Mouse (Mus musculus) fat pad, adult 2 months (tissue): ENCODE results near the gene Bcl11a.

Source experiments
- DNase-seq: peaks from one replicate; pipeline ENCODE4 v3.0.0-alpha.2; 2011; ENCODE audit warnings: low read depth, low spot score; ENCODE audit errors: extremely low read depth

The Bcl11a gene

DNA sequence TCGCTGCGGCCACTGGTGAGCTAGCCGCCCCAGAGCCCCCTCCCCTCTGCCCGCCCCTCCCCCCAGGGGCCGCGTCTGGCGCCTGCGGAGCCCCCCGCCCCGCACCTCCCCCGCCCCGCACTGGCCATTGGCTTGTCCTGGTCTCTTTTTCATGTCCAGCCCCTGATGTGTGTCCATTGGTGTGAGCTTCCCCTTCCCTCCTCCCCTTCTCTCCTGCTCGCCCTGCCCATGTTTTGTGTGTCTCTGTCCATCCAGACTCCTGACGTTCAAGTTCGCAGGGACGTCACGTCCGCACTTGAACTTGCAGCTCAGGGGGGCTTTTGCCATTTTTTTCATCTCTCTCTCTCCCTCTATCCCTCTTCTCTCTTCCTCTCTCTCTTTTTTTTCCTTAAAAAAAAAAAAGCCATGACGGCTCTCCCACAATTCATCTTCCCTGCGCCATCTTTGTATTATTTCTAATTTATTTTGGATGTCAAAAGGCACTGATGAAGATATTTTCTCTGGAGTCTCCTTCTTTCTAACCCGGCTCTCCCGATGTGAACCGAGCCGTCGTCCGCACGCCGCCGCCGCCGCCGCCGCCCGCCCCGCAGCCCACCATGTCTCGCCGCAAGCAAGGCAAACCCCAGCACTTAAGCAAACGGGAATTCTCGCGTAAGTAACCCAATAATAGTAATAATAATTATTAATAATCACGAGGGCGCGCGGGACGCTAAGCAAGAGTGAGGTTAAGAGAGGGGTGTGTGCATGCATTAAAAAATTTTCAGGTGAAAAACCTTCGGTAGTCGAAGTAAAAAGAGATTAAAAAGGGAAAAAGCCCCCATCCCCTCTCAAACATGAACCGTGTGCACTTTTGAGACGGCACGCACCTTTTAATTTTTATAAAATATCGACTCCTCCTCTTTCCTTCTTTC is at the start of gene Bcl11a:
TSS of gene Bcl11a (plus strand) at position 262 of the 911 bp plus-strand sequence.
- no peak for DNase-seq

DNA sequence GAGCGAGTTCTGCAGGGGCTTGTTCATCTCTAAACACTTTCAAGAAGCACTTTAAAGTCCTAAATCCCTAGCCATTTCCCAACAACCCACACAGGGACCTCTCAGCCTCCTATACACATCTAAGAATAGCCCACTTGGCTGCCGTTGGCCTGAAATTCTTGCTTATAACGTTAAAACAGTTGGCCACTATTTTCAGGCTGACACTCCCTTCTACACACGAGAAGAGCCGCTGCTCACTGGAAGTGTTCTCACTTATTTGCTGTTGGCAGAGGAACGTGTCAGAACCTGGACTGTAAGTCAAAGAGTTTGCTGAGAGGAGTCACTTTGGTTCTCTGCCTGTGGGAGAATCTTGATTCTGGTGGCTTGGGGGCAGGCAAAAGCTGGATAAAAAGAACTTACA is 33.8 kb upstream of the Bcl11a start:
- DNase-seq: no peak

DNA sequence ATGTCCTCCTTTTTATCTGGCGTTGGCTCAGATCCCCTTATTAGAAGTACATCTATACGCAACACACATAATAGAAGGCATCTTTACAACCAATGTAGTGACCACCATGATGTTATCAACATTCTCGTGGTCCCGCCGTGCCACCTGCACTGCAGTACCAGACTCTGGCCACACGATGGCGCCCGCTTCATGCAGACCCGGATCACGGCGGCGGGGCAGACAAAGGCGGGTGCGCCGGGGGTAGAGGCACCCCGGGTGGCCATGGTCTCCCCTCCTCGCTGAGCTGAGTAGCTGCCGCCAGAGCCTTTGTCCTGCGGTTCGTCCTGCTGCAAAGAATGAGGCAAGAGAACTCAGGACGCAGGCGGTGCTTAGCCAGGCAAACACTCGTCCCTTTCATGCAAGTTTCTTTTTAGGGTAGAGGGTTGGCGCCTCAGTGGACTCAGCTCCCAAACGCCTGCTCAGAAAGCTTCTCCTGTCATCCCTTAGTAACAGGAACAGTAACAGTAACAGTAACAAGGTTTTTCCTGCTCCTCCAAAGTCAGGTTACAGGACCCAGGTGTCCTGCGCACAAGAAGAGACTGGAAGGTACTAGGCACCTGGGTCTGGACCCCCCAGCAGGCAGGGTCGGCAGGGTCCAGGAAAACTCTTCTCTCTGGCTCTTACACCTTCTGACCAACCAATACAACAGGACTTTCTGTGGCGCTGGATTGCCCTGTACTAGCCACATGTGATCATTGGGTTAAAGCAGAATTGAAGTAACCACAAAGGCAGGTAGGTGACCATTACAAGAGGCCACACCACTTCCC is 28.4 kb upstream of the Bcl11a start:
- no peak for DNase-seq

DNA sequence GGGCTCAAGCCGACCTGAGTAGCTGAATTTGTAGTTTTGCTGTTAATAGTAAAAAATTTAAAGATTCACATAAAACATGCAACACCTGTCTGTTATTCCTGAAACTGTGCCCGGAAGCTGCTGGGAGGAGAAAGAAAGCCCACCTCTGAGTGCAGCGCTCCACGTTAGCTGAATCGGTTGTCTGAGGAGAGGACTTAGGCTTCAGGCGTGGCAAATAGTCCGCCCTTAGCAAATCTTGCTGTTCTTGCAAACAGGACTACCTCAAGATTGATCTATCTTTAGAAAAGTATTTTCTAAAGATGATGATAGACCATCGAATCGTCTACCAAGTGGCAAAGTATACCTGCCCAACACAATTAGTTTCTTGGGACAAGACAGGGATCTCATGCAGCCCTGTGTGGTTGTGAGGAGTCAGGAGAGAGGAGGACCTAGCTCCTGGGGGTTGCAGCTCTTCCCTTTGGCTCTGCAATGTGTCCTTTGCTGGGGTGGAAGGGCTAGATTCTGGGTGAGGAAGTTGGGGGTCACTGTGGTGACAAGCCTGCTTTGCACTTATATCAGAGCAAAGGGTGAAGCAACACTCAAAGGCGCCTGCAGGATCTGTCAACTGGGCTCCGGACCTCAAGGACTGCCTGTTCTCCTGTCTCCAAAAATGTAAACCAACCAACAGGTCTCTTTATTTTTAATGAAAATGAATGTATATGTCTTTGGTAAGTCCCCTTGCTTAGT is 27.7 kb upstream of the Bcl11a start:
- DNase-seq: no peak

DNA sequence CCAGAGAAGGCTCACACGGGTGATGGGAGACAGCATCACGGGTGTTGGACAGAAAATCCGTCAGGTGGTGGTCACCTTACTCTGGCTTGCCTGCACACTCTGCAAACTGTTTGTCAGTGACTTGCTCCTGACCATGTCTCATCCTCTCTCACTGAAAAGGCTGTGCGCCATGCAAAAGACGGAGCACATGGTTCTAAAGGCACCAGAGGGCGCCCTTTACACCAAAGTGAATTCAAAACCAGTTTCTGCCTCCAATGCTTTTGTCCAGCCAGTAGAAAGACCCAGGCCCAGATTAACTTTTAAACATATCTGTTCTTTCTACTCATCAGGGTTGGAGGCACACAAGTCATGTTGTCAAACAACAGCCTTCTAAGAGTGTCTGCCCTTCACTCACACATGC is 25.0 kb upstream of the Bcl11a start:
- no peak for DNase-seq

DNA sequence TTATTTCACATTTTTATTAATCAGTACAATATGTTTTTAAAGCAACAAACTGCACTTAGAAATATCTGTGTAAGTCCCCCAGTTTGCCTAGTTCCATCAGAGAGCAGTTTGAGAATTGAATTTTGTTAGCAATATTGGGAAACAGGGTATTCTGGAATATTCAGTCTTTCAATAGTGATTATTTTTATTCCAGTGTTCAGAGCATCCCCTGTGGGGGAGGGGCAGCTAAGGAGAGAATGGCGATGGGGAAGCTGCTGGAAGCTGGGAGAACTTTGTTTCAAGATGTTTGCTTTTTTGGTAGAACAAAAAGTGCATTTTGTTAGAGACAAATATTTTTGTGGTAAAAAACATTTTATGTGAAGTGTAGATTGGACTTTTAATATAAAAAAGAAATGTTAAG is 18.7 kb upstream of the Bcl11a start:
- DNase-seq: no peak

DNA sequence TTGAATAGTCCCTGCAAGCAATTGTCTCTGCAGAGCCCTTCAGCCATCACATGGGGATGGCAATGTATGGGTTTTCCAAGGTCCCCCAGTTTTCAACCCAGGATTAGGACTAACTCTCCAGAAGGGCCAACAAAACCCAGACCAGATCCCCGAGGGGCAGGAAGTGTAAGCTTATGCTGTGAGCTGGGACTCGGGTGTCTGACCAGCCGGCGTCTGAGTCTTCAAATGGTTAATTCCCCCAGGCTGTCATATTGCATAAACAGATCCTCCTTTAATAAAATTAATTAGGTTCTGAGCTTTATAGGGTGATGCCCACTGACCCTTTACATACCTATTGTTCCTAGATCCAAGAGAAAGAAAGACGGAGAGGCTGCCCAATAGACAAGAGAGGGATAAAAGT is 17.4 kb upstream of the Bcl11a start:
- DNase-seq: no peak

DNA sequence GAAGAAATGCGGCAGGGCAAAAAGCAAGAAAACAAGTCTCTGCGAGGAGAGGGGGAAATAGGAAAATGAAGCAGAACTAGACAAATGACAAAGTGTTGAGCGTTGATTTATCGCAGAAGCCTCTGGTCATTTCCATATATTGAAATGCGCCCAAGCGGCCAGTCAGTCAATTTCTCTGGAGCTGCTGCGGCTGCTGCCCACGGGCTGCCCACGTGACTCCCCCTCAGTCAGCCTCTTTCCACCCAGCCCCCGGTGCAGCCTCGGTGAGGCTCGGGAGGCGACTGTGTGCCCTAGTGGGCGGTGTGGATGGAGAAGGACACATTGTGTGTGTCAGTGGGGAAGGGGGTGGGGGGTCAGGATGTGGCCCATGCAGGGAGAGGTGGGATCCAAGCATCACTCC is 16.0 kb upstream of the Bcl11a start:
- DNase-seq: no peak

DNA sequence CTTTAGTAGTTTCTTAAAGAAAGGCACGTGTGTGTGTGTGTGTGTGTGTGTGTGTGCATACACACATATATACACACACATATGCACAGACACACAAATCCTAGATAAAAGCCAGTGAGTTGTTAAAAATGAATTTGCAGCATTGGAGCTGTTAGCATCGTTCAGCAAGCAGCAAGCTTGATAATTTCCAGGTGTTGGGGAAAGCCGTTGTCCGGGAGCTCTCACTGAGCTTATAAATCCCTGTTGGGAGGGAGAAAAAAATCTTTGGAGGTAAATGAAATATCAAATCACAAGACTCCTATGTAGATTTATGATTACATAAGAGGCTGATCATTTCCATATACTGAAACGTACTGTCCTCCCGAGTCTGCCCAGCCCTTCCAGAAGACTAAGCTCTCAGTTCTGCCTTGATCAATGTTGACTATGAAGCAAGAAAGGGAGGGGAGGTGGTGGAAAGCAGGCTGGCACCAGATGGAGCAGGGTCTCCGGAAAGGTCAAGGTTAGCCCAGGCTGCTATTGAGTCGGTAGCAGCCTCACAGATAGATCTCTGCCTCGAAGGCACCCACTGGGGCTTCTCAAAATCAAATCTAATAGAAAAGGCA is 15.3 kb upstream of the Bcl11a start:
- DNase-seq: no peak

DNA sequence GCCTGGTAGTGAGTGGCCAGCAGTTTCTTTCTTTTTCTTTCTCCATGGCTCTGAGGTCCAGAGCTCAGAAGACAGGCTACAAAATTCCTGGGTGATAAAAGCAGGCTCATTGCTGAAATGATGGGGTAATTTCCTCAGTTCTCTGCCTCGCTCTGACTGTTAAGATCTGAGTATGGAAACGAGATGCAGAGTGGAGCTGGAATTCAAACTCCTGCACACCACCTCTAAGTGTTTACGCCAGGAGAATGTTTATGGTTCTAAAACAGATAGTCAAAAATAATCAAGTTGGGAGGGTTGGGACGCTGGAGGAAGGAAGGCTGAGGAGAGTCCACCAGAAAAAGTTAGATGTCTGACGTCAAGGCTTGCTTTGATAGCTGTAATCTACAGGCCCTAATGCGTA is 13.6 kb upstream of the Bcl11a start:
- DNase-seq: no peak

DNA sequence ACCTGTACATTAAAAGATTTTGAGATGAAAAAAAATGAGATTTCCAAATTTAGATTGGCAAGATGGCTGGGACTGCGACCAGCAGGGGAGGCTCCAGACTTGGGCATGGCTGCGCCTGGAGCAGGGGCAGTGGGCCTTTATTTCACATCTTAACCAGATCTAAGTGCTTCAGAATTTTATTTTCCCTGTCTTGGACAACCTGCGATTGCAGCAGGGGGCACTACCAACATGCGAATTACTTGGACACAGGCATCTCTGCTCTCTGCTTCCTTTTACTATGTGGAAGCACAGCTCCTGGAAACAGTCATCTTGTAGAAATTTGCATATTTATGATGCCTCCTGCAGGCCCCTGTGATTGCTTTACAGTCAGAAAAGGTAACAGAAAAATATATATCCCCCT is 12.5 kb upstream of the Bcl11a start:
- no peak for DNase-seq

DNA sequence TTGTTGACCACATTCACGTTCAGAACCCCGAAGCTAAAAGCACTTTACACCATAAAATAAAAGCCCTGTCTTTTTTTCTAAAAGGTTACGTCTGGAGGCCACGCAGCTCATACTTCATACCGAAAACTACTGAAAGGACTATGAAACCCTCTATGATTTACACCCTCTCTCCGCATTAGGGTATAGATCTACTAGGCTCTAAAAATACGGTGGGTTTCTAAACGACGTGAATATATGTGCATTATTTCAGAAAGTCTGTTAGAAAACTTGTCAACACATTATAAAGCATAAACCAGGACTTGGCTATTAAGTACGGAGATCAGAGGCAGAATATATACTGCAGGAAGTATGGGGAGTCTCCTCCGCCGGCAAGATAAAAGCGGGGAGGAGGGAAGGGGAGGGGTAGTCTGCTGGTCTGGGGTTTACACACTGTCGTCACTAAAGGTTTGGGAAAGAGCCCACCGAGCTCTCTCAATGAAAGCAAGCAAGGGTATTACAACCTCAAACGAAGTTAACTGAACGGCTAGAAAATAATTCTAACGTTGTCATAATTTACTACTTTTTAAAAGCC is 3.8 kb upstream of the Bcl11a start:
- DNase-seq: no peak

DNA sequence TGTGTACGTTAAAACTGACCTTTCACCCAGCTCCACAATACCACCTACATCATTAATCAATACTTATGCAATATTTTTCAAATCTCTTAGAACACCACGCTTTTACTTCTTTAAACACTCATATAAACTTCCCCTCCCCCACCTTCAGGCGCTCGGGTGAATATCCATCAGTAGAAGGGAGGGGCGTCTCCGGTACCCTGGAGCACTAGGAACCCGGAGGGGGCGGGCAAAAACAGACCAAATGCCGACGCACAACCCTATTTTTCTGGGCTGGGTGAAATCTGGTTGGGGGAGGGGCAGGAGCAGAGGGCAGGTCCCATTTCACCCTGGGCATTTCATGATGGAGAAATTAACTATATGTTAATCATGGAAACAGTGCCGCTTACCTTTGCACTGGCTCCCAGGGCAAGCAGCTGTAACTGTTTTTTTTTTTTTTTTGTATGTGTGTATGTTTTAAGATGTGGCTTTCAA is 3.2 kb upstream of the Bcl11a start, which contains the start of gene A830031A19Rik:
TSS of gene A830031A19Rik (minus strand) at position 421 of the 471 bp plus-strand sequence.
- DNase-seq: no peak

DNA sequence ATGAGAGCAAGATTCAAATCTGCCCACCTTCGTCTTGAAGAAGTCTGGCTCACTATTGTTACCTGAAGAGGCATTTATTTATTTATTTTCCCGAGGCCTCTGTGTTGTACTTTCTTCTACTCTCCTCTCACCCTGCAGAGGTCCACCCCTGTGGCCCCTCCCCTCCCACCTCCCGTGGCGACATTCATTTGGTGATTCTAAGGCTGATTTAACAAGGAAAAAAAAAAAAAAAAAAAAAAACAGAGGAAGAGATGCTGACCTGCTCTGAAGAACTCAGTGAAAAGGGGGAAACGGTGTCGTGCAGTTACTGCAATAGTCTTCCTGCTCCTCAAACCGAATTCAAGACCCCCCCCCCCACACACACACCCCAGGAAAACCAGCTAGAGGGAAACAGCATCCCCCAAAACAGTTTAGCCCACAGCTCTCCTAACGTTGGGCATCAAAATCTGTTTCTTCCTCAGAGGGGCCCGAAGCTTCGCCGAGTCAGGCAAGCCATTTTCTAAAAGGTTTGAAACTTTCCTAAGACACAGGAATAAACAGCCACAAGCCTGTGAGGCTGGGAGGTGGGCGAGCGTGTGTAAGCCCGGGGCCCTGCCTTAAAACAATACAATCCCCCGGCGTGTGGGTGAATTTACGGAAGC is 2.2 kb upstream of the Bcl11a start:
- no peak for DNase-seq

DNA sequence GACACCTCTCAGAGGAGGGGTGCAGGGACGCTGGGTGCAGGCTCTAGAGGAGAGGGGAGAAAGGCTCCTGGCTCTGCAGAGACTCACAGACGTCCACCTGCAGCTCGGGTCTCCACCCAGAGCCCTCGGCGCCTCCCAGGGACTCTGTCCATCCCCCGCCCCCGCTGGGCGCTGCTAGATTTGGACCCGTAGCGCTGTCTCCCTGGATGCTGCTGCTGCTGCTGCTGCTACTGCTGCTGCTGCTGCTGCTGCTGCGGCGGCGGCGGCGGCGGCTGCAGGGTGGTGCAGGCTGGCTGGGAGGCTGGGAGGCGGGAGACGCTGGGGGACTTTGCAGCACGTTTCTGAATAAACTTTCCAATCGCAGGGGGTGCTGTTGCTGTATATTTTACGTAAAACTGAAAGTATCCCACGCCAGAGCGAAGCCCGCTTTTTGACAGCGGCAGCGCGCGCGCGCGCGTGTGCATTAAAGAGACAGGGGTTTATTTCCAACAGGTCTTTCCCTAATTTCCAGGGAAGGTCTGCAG is 1.7 kb upstream of the Bcl11a start:
- no peak for DNase-seq

DNA sequence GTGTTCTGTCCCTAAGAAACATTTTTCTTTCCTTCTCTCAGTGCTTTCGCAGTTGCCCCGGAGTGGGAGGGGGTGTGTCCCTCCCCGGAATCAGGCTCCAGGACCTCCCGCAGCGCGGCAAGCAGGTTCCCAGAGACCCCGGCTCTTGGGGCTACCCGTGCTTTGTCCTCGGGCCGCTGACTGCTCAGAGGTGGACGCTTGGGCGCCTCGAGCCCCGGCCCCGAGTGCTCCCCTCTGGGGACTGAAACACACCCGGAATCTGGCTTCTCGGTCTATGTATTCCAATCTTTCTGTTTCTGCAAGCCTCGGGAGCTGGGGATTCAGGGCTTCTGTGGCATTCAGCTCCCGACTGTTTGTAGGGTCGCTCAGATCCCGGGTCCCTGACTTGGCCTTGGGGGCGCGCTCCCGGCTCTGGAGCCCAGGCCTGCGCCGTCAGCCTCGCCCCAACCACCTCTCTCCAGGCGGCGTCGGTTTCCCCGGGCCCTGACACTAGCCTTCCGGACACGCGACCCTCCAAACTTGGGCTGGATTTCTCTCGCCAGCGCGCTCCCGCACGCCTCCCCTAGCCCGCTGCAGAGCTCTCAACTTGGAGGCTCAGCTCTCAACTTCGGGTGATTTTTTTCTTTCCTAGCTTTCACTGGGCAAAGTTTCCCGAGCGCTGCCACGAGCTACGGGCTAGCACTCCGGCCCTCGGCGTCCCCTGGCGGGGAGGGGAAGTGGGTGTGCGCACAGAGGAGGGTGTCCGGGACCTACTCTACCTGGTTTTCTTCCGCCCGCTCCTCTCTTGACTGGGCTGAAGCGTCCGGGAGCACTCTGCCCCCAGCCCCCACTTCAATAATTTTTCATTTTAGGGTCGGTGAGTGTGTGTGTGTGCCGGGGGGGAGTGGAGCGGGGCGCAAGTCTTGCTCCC is 780 bp upstream of the Bcl11a start:
- no peak for DNase-seq

DNA sequence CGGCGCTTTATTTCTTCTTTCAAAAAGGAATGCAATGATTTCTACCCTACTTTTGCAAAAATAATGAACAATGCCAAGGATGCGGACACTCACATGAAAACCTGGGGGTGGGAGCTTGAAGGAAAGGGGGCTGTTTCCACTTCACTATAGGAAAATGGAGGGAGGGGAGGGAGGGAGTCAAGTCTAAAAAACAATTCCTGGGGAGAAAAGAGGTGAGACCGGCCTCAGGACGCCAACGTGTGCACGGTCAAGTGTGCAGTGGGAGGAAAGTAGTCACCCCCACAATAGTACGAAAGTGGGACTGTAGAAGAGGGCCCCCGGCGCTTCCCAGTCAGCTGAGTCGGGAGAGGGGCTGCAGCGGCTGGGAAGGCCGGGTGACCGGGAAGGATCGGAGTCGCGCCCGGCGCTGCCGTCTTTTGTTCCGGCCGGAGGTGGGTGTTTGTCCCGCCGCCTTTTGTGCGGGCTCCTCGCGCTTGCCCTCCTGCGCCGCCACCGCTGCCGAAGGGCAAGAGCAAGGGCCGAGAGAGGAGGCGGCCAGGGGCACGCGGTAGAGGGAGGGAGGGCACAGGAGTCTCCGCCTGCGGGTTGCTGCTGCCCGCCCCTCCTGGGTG is 955 bp downstream of the Bcl11a start:
- no peak for DNase-seq
